Mouse (Mus musculus): ENCODE results near the gene Lrrc3c. TPM values are rescaled to one million over a fixed set of nuclear protein-coding genes. Genes with fewer than 3 reads are reported as not detected.
A peak's percentile ranks its signal among the peaks of the same experiment; 100 is the strongest.

The Lrrc3c gene
- polyA plus RNA-seq, 1 experiment from 2014 or later: not detected

GRCm38 (mm10) chr11:98580301-98581121 lies 17.6 kb upstream of the Lrrc3c start:
- H3K36me3 ChIP-seq: peaks cover 44% of the 10 kb centered on the region
- H3K4me1 ChIP-seq: peaks cover 59% of the 10 kb centered on the region
- WGBS: 37% methylated on average over 16 of the region's 16 CpGs
- DNase-seq (ENCODE audit: low spot score): peak; percentile 85
- peak overlapping the region; percentile 34 for H3K4me3 ChIP-seq
- no peaks in the 10 kb centered on the region for H3K9me3 ChIP-seq
- H3K27me3 ChIP-seq (ENCODE audit: insufficient read depth, poor library complexity, severe bottlenecking): no peaks in the 10 kb centered on the region
- peak overlapping the region; percentile 81 for H3K27ac ChIP-seq

DNA sequence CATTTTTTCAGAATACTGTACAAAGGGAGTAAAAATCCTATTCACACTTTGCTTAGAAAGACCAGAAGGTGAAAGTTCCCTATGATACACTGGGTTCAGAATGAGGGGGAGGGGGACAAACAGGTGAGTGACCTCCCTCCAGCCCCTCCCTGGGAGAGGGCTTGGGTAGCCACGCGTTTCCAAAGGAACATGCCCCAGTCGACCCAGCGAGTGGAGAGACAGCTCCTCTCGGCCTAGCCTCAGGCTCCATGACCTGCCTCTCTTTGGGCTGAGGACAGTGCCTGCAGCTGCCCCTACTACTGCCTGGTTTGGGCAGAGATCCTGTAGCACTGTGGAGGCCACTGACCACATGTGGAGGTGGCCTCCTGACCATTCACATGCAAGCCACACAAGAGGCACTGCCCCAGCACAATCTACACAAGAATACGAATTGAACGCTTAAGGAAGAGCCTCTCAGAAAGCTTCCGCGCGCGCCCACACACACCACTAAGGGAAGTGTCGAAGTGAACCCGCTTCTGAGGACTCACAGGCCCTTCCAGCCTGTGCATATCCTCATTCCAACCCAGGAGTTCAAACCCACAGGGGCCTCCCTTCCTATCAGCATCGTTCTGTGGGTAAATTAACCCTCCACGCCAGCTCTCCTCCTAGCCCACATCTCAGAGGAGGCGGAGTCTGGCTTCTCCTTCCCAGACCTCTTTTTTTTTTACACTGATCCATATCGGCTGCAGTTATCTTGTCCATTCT lies 16.6 kb upstream of the Lrrc3c start:
- Histone ChIP-seq H3K4me3 (no peak overlapping the region), H3K27ac (peak overlapping the region; percentile 81; the same call in 1 of the 2 replicates), H3K27me3 (ENCODE audit: insufficient read depth, poor library complexity, severe bottlenecking) (no peaks in the 10 kb centered on the region), H3K36me3 (peaks cover 44% of the 10 kb centered on the region), H3K9me3 (no peaks in the 10 kb centered on the region), H3K4me1 (peaks cover 68% of the 10 kb centered on the region)
- WGBS: 56% methylated on average over 17 of the region's 17 CpGs
- DNase-seq (ENCODE audit: low spot score): no peak

DNA sequence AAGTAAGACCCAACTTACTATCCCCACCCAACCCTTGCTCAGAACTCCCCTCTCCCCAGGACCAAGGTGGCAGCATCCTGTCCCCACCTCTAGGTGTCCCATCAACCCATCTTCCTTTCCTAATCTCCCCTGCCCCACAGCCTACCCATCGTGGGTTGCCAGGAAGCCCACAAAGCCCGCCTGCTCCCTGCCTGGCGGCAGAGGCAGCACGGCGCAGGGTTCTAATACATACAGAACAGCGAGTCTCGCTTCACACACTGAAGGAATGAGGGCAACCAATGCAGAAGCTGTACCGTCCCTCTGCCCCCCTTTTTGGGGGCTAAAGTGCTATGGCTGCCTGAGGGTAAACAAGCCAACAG lies 16.1 kb upstream of the Lrrc3c start:
- Histone ChIP-seq H3K36me3 (peaks cover 44% of the 10 kb centered on the region), H3K4me3 (peak overlapping the region; percentile 19), H3K4me1 (peaks cover 70% of the 10 kb centered on the region), H3K27ac (peak overlapping the region; percentile 81), H3K27me3 (ENCODE audit: insufficient read depth, poor library complexity, severe bottlenecking) (no peaks in the 10 kb centered on the region), H3K9me3 (no peaks in the 10 kb centered on the region)
- no peak for DNase-seq (ENCODE audit: low spot score)
- 78% methylated on average over 8 of the region's 8 CpGs for WGBS

DNA sequence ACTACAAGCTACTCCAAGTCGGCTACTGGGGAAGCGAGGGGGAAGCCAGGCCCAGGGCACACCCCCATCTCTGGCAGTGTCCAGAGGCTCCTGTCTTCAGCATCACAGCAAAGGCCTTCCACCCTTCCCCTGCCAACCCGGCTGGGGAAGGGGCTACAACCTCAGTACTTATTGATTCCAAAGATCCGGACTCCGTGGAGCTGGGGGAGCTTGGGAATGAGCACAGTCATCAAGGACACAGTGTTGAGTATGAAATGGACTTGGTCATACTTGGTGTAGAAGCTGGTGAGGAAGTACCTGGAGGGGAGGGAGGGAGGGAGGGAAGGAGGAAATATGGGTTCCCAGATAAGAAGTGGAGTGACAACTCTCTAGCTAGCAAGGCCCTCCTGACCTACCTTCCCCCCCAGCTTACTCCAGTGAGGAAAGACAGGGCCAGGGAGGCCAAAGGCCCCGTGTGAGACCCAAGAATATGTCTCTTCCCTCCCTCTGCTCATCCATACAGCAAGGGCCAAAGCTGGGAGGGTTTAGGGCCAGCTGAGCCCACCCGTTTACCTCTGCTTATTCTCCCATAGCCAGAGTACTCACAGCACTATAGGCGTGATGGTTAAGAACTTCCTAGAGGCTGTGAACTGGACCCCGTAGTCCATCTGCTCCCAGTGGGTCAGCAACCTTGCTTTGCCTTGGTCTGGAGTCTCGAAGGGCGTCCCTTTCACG lies 15.4 kb upstream of the Lrrc3c start:
- WGBS: 76% methylated on average over 12 of the region's 12 CpGs
- H3K27ac ChIP-seq: peak overlapping the region; percentile 81
- peak overlapping the region; percentile 19 for H3K4me3 ChIP-seq

DNA sequence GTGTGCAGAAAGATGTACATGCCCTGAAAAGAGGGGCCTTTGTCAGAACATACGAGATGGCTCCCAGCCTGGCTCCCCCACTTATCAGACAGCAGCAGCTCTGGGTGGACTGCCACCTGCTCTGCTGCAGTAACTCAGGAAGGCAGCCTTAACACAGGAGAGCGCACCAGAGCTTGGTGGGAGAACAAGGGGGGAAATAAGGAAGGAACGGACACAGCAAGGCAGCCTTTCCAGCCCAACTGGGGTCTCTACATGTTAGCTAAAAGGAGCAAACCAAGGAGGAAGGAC lies 14.9 kb upstream of the Lrrc3c start:
- peaks cover 82% of the 10 kb centered on the region for H3K4me1 ChIP-seq
- no peaks in the 10 kb centered on the region for H3K27me3 ChIP-seq (ENCODE audit: insufficient read depth, poor library complexity, severe bottlenecking)
- peak; percentile 90 for DNase-seq (ENCODE audit: low spot score)
- H3K4me3 ChIP-seq: peak overlapping the region; percentile 18; the same call in 1 of the 2 replicates
- peaks cover 44% of the 10 kb centered on the region for H3K36me3 ChIP-seq
- WGBS: 74% methylated on average over 3 of the region's 3 CpGs
- H3K27ac ChIP-seq: peak overlapping the region; percentile 78
- H3K9me3 ChIP-seq: no peaks in the 10 kb centered on the region

More for the DNA sequence above, 15.4 kb upstream of the Lrrc3c start:
- H3K9me3 ChIP-seq: no peaks in the 10 kb centered on the region
- no peaks in the 10 kb centered on the region for H3K27me3 ChIP-seq (ENCODE audit: insufficient read depth, poor library complexity, severe bottlenecking)
- H3K4me1 ChIP-seq: peaks cover 77% of the 10 kb centered on the region
- DNase-seq (ENCODE audit: low spot score): peak; percentile 85
- H3K36me3 ChIP-seq: peaks cover 44% of the 10 kb centered on the region

DNA sequence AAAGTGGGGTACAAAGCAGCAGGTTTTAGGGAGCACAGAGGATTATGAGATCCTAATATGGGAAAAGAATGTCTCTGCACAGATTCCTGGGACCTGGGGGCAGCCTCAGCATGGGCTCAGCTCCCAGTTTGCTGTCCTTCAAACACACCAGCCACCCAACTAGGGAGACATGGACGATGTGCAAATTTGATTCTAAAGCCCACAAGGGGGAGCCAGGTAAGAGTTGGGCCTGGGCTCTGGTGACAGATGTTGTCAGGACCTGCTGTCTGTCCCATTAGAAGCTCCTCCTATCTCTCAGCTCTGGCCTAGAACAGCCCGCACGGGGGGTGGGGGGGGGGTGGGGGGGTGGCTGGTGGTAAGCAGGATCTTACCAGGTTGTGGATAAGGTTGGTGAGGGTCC lies 14.5 kb upstream of the Lrrc3c start:
- no peak for DNase-seq (ENCODE audit: low spot score)
- H3K4me1 ChIP-seq: peaks cover 86% of the 10 kb centered on the region
- peaks cover 44% of the 10 kb centered on the region for H3K36me3 ChIP-seq
- H3K27me3 ChIP-seq (ENCODE audit: insufficient read depth, poor library complexity, severe bottlenecking): no peaks in the 10 kb centered on the region
- H3K9me3 ChIP-seq: no peaks in the 10 kb centered on the region
- 0 out of 2 replicates have a peak overlapping the region, but pooled peaks have one; percentile 18 for H3K4me3 ChIP-seq
- H3K27ac ChIP-seq: peak overlapping the region; percentile 78
- WGBS: 22% methylated on average over 3 of the region's 3 CpGs

DNA sequence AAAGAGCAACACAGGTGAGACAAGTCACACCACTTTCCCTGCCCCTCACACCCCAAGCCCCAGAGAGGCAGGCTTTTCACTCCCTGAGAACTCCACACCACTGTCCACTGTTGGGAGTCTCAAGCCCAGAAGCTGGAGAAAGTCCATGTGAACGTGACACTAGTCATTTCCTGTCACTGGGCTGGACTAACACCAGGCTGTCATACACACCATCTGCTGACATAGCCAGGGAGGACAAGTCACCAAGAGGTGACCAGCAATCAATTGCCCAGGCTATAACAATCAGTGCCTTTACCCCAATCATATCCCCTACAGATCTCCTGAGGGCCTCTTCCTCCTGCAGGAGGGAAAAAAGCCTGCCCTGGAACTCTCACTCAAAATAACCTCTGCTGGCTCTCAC lies 13.9 kb upstream of the Lrrc3c start:
- H3K27ac ChIP-seq: peak overlapping the region; percentile 78; the same call in 1 of the 2 replicates
- H3K9me3 ChIP-seq: no peaks in the 10 kb centered on the region
- WGBS: 55% methylated on average over 1 of the region's 1 CpGs
- H3K27me3 ChIP-seq (ENCODE audit: insufficient read depth, poor library complexity, severe bottlenecking): no peaks in the 10 kb centered on the region
- H3K4me1 ChIP-seq: peaks cover 92% of the 10 kb centered on the region
- DNase-seq (ENCODE audit: low spot score): no peak
- H3K4me3 ChIP-seq: no peak overlapping the region
- peaks cover 44% of the 10 kb centered on the region for H3K36me3 ChIP-seq

- H3K36me3 ChIP-seq: peaks cover 39% of the 10 kb centered on the region
- H3K9me3 ChIP-seq: no peaks in the 10 kb centered on the region
- H3K4me1 ChIP-seq: peaks cover 95% of the 10 kb centered on the region
- no peaks in the 10 kb centered on the region for H3K27me3 ChIP-seq (ENCODE audit: insufficient read depth, poor library complexity, severe bottlenecking)
- 90% methylated on average over 6 of the region's 6 CpGs for WGBS
- peak overlapping the region; percentile 97; the same call in 1 of the 2 replicates for H3K4me3 ChIP-seq
- no peak for DNase-seq (ENCODE audit: low spot score)
- H3K27ac ChIP-seq: peak overlapping the region; percentile 78; the same call in 1 of the 2 replicates
Observed at GRCm38 (mm10) chr11:98584629-98585177, 13.4 kb upstream of the Lrrc3c start.

- Histone ChIP-seq H3K27ac (peak overlapping the region; percentile 95), H3K36me3 (peaks cover 29% of the 10 kb centered on the region), H3K27me3 (ENCODE audit: insufficient read depth, poor library complexity, severe bottlenecking) (no peaks in the 10 kb centered on the region), H3K4me1 (peaks cover 82% of the 10 kb centered on the region), H3K4me3 (peak overlapping the region; percentile 97), H3K9me3 (no peaks in the 10 kb centered on the region)
- DNase-seq (ENCODE audit: low spot score): no peak
- WGBS: 2% methylated on average over 22 of the region's 22 CpGs
Observed at GRCm38 (mm10) chr11:98586087-98586891, 11.8 kb upstream of the Lrrc3c start.

GRCm38 (mm10) chr11:98586892-98587563 lies 11.1 kb upstream of the Lrrc3c start, which contains the start of gene Ormdl3:
TSS of gene Ormdl3 (minus strand) at chr11:98587368.
- DNase-seq (ENCODE audit: low spot score): peak; percentile 100
- under 1% methylated on average over 49 of the region's 49 CpGs for WGBS
- Histone ChIP-seq H3K27me3 (ENCODE audit: insufficient read depth, poor library complexity, severe bottlenecking) (no peaks in the 10 kb centered on the region), H3K27ac (peak within 1 kb of the TSS; percentile 95), H3K36me3 (peaks cover 21% of the 10 kb centered on the region), H3K4me1 (peaks cover 77% of the 10 kb centered on the region), H3K4me3 (peak within 1 kb of the TSS; percentile 97), H3K9me3 (no peaks in the 10 kb centered on the region)

DNA sequence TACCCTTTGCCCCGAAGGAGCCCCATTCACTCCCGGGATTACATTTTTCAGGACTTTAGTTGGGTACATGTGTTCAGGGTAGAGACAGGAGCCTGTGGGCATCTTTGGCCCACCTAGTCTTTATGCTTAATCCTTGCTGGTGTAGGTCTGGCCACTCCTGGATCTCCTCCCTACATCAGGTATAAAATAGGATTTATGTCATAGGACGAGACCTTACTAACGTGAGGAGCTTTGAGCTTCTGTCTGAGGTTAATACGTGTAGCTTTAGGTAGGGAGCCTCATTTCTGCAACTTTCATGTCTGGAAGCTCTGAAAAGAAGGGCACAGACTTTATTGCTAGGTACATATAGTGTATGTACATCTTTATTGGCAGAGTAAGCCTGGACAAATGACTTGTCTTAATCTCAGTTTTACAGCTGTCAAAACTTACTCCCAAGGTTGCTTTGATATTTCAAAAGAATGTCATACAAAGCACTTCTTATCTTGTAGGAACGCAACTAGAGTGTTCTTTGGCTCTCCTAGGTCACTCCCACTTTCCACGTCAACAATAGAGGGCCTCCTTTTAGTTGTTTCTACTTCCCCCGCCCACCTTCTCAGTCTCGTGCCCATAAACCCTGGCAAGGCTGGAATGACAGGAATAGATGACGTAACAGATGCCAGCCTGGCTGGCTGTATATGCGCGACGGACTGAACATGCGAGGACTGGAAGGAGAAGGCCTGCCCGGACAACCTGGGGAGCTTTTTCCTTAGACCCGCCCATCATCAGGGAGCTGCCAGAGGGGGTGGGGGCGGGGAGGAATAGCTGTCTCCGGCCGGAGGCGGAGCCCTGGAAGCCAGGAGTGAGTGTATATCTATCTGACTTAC lies 10.2 kb upstream of the Lrrc3c start:
- Histone ChIP-seq H3K27ac (peak overlapping the region; percentile 95), H3K36me3 (peaks cover 13% of the 10 kb centered on the region), H3K27me3 (ENCODE audit: insufficient read depth, poor library complexity, severe bottlenecking) (peaks cover 3% of the 10 kb centered on the region; the same call in 1 of the 2 replicates), H3K4me1 (peaks cover 76% of the 10 kb centered on the region), H3K4me3 (peak overlapping the region; percentile 97), H3K9me3 (no peaks in the 10 kb centered on the region)
- 5% methylated on average over 20 of the region's 20 CpGs for WGBS
- DNase-seq (ENCODE audit: low spot score): peak; percentile 94

Measured in heart, embryonic 10.5 days (tissue).